Mouse (Mus musculus) adrenal gland, postnatal 10 days (tissue): ENCODE data around the gene 4930435E12Rik. TPM values are rescaled to one million over a fixed set of nuclear protein-coding genes. Genes with fewer than 3 reads are reported as not detected.

Experiments
- DNase-seq: peaks from one replicate; pipeline ENCODE4 v3.0.0; 2021; ENCODE audit warnings: mixed read lengths
- total RNA-seq, 2 experiments: library from RNA; stranded (reverse); gene quantifications; 2 replicates each; pipeline ENCODE4 v1.2.3; 2021

Gene 4930435E12Rik
- total RNA-seq, 2 experiments from 2014 or later, result not detected

DNA sequence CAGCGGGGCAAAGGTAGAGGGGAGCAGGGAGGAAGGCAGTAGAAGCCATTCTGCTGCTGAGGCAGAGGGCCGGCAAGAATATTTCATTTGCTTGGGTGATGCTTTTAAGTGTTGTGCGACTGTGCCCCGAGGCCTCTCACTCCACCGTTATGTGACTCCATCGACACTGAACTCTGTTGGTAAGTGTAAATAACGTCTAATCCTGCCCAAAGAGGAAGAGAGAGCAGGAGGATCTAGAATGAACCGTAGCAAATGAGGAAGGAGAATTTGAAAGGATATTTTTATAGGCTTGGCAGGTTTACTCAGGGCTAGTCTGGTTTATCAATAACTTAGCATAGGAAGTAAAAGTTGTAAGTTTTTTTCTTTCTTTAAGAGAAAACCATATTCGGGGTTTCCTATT lies 59.0 kb downstream of the 4930435E12Rik start:
- no peak for DNase-seq

DNA sequence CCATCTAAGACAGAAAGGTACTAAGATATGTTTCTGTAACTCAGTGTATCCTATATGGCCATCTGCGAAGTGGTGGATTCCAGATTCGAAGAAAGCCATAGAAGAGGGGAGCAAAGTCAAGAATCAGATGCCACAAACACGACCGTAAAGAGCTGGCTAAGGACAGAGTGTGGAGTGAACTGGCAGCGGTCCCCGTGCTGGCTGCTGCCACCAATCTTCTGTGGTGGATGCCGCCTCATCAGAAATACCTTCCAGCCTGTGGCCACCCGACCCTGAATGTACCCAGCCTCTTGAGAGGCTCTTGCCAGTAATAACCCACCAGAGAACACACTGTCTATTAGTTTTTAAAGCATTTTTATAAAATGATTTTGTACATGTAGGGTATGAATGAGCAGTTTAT lies 60.2 kb downstream of the 4930435E12Rik start:
- no peak for DNase-seq

DNA sequence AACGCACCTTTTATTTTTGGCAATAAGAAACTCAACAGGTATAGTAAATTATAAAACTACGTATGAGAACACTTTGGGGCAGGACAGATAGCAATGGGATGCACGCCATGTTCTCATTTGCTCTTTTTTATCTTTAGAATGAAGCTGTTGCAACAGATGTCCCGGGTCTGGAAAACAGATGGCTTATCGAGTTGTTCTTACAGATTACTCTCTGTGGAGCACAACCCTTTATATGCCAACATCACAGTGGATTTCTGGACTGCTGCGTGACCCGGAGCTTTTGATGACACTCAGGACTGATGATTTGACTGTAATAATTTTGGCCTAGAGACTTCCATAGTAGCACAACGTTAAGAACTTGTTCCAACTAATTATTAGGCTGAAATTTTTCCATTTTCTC lies 60.8 kb downstream of the 4930435E12Rik start:
- no peak for DNase-seq

DNA sequence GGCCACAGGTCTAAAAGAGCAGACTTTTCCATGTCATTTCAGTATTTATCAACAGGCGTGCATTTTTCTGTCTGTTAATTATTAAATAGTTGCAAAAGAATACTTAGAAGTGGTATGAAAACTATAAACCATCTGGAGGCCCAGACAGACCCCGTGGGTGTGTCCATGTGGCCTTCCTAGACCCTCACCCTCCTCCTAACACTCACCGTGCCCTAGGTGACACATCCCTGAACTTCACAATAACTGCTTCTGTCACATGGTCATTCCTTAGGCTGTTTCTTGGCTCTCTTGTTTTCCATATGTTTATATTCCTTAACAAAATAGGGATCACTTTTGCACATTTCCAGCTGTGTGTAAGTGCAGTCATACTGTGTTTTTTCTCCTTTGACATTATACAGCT lies 61.9 kb downstream of the 4930435E12Rik start:
- DNase-seq, result no peak

DNA sequence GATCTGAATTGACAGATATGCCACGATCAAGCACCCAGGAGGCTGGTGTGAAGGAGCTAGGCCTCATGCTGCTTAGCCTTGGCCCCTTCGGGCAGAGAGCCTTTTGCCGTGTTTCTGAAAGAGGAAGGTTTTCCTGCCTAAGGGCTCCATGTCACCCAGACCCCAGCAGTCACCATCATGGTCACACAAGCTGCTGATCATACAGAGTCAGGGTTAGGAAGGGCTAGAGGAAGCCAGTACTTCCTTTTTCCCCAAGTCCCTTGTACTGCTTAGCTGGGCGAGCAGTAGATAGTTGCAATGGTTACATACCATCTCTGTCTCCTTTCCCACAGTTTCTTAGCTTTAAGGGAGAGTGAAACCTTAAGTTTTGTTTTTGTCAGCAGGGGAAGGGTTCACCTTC lies 65.0 kb downstream of the 4930435E12Rik start:
- no peak for DNase-seq

DNA sequence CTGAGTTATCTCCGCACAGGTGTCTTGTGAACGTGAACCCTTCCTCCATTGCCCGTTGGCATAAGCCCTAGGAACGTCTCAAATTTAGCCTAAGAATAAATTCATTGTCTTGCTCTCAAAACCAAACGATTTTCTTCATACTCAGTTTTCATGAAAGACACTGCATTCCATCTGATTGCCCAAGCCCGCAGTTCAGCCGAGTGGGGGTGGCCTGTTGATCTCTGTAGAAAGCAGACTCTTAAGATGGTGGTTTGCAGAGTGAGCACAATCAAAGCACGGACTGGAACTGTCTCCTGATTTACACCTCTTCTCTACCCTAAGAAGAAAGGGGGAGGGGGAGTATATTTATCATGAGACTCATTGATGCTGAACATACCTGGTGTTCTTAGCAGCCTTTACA lies 66.1 kb downstream of the 4930435E12Rik start:
- no peak for DNase-seq

Other genes starting within 250 kb of the 4930435E12Rik start
- gene Arhgap31, start 115.5 kb downstream of the 4930435E12Rik start, total RNA-seq, result 10 to 100 TPM; 31.6 to 36.3 TPM
- 10 to 100 TPM; 11.9 to 12.0 TPM for gene B4galt4, start 86.5 kb downstream of the 4930435E12Rik start, total RNA-seq
- 1 to 10 TPM; 4.9 to 5.7 TPM for gene Upk1b, start 28.4 kb downstream of the 4930435E12Rik start, total RNA-seq
- 10 to 100 TPM; 17.1 to 23.9 TPM for gene Igsf11, start 63.9 kb upstream of the 4930435E12Rik start, total RNA-seq